Mouse (Mus musculus) CD8-positive naive resting alpha-beta T cell, adult 2 months (primary cell): ENCODE data around the gene Mrc1.

ENCODE experiments used
- DNase-seq, 2 experiments: peaks; one replicate each; pipeline ENCODE4 v3.0.0; 2022; ENCODE audit warnings: low read depth in 2 of 2, low spot score in 2 of 2

Mrc1 gene

DNA sequence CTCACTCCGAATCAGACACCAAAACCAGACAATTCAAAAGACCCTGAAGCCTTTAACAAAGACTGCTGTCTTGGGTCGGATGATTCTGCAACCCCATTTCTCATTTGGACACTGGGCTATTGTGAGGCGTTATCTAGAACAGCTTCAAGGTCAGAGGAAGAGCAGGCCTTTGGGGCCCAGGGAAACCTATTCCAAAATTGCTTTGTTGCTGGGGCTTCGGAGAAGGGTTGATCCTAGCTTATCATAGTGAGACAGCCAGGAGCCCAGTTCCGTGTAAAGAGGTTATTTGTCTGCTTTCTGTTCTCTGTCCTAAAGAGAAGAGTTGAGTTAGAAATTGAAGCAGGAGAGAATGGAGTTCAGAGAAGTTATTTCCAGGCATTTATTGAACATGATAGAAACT, 10.0 kb downstream of the Mrc1 start:
- no peak for DNase-seq

DNA sequence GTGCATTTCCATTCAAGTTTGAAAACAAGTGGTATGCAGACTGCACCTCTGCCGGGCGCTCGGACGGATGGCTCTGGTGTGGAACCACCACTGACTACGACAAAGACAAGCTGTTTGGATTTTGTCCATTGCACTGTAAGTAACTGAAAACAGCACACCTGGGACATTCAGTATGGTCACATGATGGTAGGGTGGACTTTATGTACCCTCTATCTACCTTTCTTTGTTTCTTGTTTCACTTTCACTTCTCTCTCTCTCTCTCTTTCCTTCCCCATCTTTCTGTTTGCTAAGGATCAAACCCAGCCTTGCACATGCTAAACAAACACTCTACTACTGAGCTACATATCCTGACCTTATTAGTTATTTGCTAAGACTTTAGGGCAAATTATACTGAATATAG, 15.0 kb downstream of the Mrc1 start:
- no peak for DNase-seq

DNA sequence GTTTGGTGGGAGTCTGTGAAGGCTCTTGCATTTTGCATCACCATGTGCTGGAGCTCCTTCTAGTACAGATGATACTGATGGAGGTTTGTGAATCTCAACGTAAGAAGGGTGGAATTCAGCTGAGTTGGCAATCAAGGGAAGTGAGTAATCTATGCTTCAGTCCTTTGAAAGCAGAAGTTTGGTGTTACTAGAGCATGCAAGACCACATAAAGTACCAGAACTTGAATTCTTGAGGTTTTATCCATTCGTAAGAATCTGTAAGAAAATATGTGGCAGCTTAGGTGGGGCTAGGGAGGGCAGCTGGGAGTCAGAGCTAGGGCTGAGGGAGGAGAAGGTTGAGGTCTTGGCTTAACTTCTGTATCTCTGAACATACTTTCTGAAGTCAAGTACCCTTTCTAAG, 15.5 kb downstream of the Mrc1 start:
- no peak for DNase-seq

GRCm38 (mm10) chr2:14249839-14250564, 20.8 kb downstream of the Mrc1 start:
- no peak for DNase-seq

- DNase-seq = no peak
Measured at GRCm38 (mm10) chr2:14251938-14252337, 22.7 kb downstream of the Mrc1 start.

DNA sequence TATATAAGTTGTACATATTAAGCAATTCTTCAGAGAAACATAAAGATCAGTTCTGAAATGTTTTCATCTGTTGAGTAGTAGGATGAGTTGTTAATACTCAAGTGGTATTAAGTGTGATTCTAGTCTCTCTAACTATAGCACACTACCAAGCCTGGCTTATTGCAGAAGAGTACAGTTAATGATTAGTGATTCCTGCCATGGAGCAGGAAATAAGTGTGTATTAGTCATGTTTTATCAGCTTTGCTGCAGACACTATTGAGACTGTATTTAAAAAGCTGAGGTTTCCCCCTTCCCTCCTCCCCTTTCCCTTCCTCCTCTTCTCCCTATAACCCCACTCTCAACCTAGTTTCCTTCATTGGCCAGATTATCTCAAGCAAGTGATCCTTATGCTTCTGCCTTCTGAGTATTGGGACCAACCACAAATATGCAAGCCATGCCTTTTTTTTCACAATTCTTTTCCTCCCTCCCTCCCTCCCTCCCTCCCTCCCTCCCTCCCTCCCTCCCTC, 29.2 kb downstream of the Mrc1 start:
- DNase-seq = no peak

DNA sequence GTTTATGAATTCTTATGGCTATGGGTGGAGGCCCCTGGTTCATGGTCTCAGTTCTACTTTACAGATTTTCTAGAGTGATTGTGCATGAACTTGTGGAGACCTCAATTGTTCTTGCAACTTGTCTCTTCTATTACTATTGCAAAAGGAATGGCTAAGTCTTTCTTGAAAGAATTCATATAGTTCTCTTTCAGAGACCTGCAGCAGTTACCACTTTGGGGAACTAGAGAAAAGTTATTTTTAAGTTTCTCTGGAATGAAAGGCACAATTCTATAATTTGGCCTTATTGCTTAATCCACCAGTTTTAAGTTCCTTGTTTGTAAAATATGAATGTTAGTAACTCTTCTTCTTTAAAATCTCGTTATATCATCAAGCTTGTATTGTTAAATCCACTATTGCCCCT, 32.9 kb downstream of the Mrc1 start:
- no peak for DNase-seq

GRCm38 (mm10) chr2:14269160-14269559, 40.0 kb downstream of the Mrc1 start:
- no peak for DNase-seq

DNA sequence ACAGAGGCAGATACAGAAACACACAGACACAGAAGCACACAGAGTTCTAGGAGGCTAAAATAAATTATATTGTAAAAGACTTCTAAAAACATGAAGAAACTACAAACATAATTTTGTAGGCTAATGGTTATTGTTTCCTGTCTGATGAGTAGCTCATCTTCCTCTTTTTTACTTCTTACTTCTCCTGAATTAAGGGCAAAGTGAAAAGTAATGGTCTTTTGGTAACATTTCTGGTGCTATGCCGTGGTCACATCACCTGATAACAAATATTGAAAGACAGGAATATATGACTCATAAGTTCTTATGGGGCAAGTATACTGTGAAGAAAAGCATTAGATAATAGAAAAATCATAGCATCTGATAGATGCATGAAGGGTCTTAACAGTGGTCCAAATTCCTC, 42.9 kb downstream of the Mrc1 start:
- no peak for DNase-seq

GRCm38 (mm10) chr2:14275796-14276195, 46.6 kb downstream of the Mrc1 start:
- DNase-seq = no peak

GRCm38 (mm10) chr2:14279256-14279655, 50.1 kb downstream of the Mrc1 start:
- no peak for DNase-seq

GRCm38 (mm10) chr2:14279795-14280194, 50.6 kb downstream of the Mrc1 start:
- DNase-seq = no peak

- DNase-seq = peak; percentile 65 to 77
Measured at GRCm38 (mm10) chr2:14295334-14295733, 66.1 kb downstream of the Mrc1 start.

DNA sequence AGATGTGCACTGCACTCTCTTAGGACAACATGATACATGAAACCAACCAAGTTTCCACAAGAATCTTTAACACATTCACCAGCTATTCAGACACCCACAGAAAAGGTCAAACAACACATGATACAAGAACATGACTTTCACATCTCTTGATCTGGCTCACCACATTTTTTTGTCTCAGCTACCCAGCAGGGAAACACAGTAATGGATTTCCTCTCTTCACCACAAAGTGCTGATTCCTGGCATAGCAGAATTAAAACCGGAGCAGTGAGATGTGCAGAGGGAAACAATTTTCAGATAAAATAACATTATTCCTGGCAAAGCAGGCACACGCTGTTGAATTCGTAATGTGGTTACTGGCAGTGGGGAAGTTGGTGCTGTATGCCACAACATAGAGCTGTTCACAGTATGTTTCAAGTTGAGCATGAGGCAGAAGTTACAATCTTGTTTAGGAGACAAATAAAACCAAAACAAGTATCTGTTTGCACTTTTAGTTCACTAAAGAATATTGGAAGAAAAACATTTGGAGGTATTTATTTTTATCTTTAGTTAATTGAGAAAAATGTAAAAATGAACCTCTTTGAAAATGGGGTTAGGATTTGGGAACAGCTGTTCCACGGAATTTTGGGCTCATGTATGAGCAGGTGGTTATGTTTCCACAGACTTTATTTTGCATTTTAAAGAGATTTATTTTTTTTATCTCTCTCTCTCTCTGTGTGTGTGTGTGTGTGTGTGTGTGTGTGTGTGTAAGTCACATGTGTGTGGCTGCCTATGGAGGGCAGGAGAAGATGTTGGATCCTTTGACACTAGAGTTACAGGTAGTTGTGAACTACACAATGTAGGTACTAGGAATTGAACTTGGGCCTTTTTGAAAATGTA, 83.6 kb downstream of the Mrc1 start:
- DNase-seq = no peak

DNA sequence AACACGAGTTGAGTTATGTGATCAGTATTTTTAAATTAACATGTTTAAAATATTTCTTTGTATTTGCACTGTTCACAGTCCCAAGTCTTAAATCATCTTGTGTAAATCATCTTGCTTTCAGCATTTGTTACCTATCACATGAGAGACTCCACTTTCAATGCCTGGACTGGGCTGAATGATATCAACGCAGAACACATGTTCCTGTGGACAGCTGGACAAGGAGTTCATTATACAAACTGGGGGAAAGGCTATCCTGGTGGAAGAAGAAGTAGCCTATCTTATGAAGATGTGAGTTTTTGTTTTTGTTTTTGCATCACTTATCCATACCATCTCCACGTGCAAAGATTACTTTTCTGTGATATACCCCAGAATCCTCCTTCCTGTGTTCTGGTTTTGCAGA, 85.9 kb downstream of the Mrc1 start:
- no peak for DNase-seq

- no peak for DNase-seq
Measured at GRCm38 (mm10) chr2:14341652-14342308, 112.6 kb downstream of the Mrc1 start.

DNA sequence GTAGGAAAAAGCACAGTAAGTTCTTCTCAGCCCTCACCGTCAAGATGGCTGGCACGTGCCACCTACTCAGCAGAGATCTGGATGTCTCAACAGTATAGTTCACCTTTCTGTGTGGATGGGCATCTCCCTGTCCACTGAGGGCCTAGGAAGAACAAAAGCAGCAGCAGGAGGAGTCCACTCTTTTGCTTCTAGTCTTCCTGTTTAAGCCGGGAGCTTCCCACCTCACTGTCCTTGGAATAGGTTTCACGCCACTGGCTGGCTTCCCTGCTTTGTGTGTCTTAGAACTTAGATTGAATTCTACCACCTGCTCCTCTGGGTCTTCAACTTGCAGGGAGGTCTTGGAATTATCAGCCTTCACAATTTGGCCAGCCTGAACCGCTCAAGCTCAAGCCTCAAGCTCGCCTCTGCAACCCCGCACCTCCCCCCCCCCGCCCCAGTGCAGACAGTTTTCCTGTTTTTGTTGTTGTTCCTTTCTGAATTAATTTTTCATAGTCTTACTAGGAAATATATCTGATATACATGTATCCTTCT, 113.2 kb downstream of the Mrc1 start:
- DNase-seq = no peak
